Mouse (Mus musculus): ENCODE measurements around the gene Frmd4a. TPM values are rescaled to one million over a fixed set of nuclear protein-coding genes. Genes with fewer than 3 reads are reported as not detected.

Frmd4a gene
- polyA plus RNA-seq, 1 experiment from 2014 or later, result 17.7 TPM

DNA sequence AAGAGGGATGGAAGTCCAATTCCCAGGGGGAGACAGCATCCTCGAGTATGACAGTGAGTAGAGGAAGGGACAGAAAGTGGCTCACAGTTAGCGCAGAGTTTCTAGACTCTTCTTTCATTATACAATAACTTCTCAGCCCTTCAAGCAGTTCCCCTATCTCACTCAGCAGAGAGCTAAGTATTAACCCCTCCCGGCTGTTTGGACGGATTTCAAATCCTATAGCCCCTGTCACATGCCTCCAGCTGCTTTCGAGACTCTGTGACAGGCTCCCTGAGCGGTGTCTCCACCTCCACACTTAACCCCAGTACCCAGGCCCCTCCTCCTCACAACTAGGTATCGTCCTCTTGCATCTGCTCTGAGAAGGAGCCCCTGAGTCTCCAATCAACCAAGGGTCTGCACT, 421.2 kb downstream of the Frmd4a start:
- Histone ChIP-seq H3K9me3 (ENCODE audit: control insufficient read depth, low read length) (no peaks in the 10 kb centered on the region), H3K9ac (ENCODE audit: low read length) (no peak overlapping the region), H3K4me2 (ENCODE audit: low read length) (no peak overlapping the region), H3K4me3 (ENCODE audit: control insufficient read depth in 1 of 2, insufficient read depth in 1 of 2, low read depth in 1 of 2, low read length in 2 of 2) (no peak overlapping the region), H3K27me3 (ENCODE audit: control insufficient read depth, insufficient read depth, low read length) (no peaks in the 10 kb centered on the region), H3K4me1 (ENCODE audit: control insufficient read depth in 2 of 2, insufficient read depth in 2 of 2, low read length in 2 of 2) (peaks cover 6 to 18% of the 10 kb centered on the region in 2 experiments), H3K27ac (replicated peaks in 1 of 2; ENCODE audit: control insufficient read depth in 1 of 2, insufficient read depth in 1 of 2, low read depth in 2 of 2, low read length in 2 of 2) (no peak overlapping the region), H3K36me3 (ENCODE audit: control insufficient read depth, insufficient read depth, low read length) (no peaks in the 10 kb centered on the region; the same call in 1 of the 2 replicates)
- ATAC-seq (ENCODE audit: insufficient number of reproducible peaks, insufficient read depth, low FRiP score, low read depth), result no peak
- 45% methylated on average over 7 of the region's 7 CpGs for WGBS

DNA sequence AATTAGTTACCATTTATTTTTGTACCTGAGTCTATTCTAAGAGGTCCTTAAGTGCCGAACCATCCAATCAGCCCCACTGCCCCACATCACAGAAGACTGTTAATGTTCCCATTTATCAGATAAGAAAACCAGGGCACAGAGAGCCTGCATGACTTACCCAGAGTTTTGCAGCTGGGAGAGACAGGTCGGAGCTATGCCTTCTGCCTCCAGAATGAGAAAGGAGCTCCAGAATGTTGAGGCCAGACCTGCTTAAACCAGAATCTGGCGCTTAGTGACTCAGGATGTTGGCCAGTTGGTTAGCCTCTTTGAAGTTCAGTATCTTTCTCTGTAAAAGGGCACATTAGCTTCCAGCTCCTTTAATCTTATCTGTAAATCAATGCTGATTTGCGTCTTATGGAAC, 422.4 kb downstream of the Frmd4a start:
- 75% methylated on average over 4 of the region's 4 CpGs for WGBS
- no peak for ATAC-seq (ENCODE audit: insufficient number of reproducible peaks, insufficient read depth, low FRiP score, low read depth)
- Histone ChIP-seq H3K9me3 (ENCODE audit: control insufficient read depth, low read length) (no peaks in the 10 kb centered on the region), H3K36me3 (ENCODE audit: control insufficient read depth, insufficient read depth, low read length) (no peaks in the 10 kb centered on the region; the same call in 1 of the 2 replicates), H3K4me1 (ENCODE audit: control insufficient read depth in 2 of 2, insufficient read depth in 2 of 2, low read length in 2 of 2) (peaks cover 5 to 13% of the 10 kb centered on the region in 2 experiments), H3K27me3 (ENCODE audit: control insufficient read depth, insufficient read depth, low read length) (no peaks in the 10 kb centered on the region), H3K4me3 (ENCODE audit: control insufficient read depth in 1 of 2, insufficient read depth in 1 of 2, low read depth in 1 of 2, low read length in 2 of 2) (no peak overlapping the region), H3K9ac (ENCODE audit: low read length) (no peak overlapping the region), H3K27ac (replicated peaks in 1 of 2; ENCODE audit: control insufficient read depth in 1 of 2, insufficient read depth in 1 of 2, low read depth in 2 of 2, low read length in 2 of 2) (no peak overlapping the region), H3K4me2 (ENCODE audit: low read length) (no peak overlapping the region)

DNA sequence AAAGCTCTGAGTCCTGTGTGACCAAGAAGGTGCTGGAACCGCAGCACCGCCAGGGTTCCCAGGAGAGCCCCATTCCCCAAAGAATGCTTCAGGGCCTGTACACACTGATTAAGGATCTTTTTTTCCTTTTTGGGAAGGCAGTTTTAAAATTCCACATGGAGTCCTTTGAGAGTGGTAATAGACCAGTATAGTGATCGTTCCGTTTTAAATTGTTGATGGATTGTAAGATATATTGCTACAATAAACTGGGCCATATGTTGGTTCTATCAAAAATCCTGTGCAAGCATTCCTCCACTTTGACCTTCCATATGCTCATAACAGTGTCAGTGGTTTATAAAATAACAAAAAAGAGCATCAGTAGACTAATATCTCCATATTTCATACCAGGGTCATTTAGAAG, 424.3 kb downstream of the Frmd4a start:
- Histone ChIP-seq H3K9me3 (ENCODE audit: control insufficient read depth, low read length) (no peaks in the 10 kb centered on the region), H3K4me2 (ENCODE audit: low read length) (no peak overlapping the region), H3K4me1 (ENCODE audit: control insufficient read depth in 2 of 2, insufficient read depth in 2 of 2, low read length in 2 of 2) (peaks cover 12 to 28% of the 10 kb centered on the region in 2 experiments), H3K27me3 (ENCODE audit: control insufficient read depth, insufficient read depth, low read length) (no peaks in the 10 kb centered on the region), H3K36me3 (ENCODE audit: control insufficient read depth, insufficient read depth, low read length) (no peaks in the 10 kb centered on the region), H3K9ac (ENCODE audit: low read length) (no peak overlapping the region), H3K27ac (replicated peaks in 1 of 2; ENCODE audit: control insufficient read depth in 1 of 2, insufficient read depth in 1 of 2, low read depth in 2 of 2, low read length in 2 of 2) (no peak overlapping the region), H3K4me3 (ENCODE audit: control insufficient read depth in 1 of 2, insufficient read depth in 1 of 2, low read depth in 1 of 2, low read length in 2 of 2) (no peak overlapping the region)
- no peak for ATAC-seq (ENCODE audit: insufficient number of reproducible peaks, insufficient read depth, low FRiP score, low read depth)
- 94% methylated on average over 4 of the region's 4 CpGs for WGBS

DNA sequence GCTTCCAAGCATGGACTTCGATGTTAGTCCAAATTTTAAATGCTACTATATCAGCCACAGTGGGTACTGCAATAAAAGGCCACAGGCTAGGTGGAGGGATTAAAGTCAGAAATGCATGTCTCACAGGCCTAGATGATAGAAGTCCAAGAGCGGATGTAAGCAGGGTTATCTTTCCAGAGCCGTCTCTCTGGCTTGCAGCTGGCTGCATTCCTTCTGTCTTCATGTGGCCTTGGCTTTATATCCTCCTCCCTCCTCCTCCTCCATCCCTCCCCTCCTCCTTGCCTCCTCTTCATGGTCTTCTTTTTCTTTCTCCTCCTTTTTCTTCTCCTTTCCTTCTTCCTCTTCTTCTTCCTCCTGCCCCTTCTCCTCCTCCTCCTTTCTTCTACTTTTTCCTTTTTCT, 427.2 kb downstream of the Frmd4a start:
- Histone ChIP-seq H3K9me3 (ENCODE audit: control insufficient read depth, low read length) (no peaks in the 10 kb centered on the region), H3K4me1 (ENCODE audit: control insufficient read depth in 2 of 2, insufficient read depth in 2 of 2, low read length in 2 of 2) (peaks cover 21 to 54% of the 10 kb centered on the region in 2 experiments), H3K36me3 (ENCODE audit: control insufficient read depth, insufficient read depth, low read length) (no peaks in the 10 kb centered on the region), H3K27ac (replicated peaks in 1 of 2; ENCODE audit: control insufficient read depth in 1 of 2, insufficient read depth in 1 of 2, low read depth in 2 of 2, low read length in 2 of 2) (no peak overlapping the region), H3K4me3 (ENCODE audit: control insufficient read depth in 1 of 2, insufficient read depth in 1 of 2, low read depth in 1 of 2, low read length in 2 of 2) (no peak overlapping the region), H3K27me3 (ENCODE audit: control insufficient read depth, insufficient read depth, low read length) (no peaks in the 10 kb centered on the region), H3K4me2 (ENCODE audit: low read length) (no peak overlapping the region), H3K9ac (ENCODE audit: low read length) (no peak overlapping the region)
- no peak for ATAC-seq (ENCODE audit: insufficient number of reproducible peaks, insufficient read depth, low FRiP score, low read depth)
- 70% methylated on average over 3 of the region's 3 CpGs for WGBS

DNA sequence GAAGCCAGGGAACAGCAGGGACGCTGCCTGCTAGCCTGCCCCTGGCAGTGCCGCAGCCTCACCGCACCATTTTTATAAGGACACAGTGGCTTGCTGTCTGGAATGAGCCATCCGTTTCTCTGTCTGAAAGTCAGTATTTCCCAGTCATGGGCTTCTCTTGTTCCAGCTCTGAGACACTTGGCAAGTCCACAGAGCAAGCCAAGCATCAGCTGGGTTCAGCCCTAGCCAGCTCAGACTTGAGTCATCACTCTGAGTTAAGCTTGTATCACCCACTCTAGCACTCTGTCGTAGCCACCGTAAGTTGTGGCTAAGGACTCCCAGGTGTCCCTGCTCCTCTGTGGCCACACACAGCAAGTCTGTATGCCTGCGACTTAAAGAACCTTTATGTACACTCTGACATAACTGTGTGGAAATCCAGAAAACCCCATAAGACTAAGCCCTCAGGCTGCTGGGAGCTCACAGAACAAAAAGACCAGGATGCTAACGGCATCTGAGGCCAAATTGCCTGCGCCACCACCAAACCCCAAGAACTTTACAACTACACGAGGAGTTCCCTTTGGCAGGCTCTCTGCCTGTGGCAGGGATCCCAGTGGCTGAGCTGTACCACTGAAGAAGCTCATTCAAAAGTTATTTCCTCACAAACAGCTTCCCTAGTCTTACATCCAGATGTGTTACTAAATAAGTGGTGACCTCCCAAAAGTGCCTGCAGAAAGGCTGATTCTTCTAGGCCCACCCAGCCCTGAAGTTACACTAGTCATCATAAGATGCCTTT, 428.3 kb downstream of the Frmd4a start:
- ATAC-seq (ENCODE audit: insufficient number of reproducible peaks, insufficient read depth, low FRiP score, low read depth), result no peak
- Histone ChIP-seq H3K4me1 (ENCODE audit: control insufficient read depth in 2 of 2, insufficient read depth in 2 of 2, low read length in 2 of 2) (peaks cover 27 to 52% of the 10 kb centered on the region in 2 experiments), H3K4me2 (ENCODE audit: low read length) (0 out of 2 replicates have a peak overlapping the region, but pooled peaks have one; percentile 11)

DNA sequence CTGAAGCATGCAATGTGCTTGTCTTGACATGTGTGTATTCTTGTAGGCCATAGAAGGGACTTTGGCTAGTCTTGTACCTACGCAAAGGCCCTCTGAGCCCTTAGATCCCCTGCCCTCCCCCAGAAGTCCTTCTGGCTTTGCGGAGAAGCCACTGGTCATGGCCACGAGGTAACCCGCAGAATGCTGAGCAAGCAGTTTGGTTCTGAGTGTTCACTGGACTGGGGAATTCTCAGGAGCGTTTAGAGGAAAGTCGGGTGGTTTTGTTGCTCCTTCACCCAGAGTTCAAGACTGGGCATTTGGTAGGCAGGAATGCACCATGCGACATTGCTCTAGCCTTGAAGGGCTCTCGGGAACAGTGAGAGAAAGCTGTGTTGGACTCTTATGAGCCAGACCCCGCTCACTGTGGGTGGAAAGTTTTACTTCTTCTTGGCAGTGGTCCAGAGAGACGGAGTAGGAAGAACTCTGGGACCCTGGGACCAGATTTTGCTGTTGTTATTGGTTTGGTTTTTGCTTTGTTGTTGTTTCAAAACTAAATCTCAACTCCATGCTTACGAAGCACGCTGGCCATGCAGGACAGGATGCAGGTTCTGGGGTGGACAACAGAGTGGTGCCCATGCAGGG, 432.5 kb downstream of the Frmd4a start:
- H3K27me3 ChIP-seq (ENCODE audit: control insufficient read depth, insufficient read depth, low read length), result no peaks in the 10 kb centered on the region
- H3K36me3 ChIP-seq (ENCODE audit: control insufficient read depth, insufficient read depth, low read length), result no peaks in the 10 kb centered on the region
- peaks cover 37 to 60% of the 10 kb centered on the region in 2 experiments for H3K4me1 ChIP-seq (ENCODE audit: control insufficient read depth in 2 of 2, insufficient read depth in 2 of 2, low read length in 2 of 2)
- no peak overlapping the region for H3K27ac ChIP-seq (replicated peaks in 1 of 2; ENCODE audit: control insufficient read depth in 1 of 2, insufficient read depth in 1 of 2, low read depth in 2 of 2, low read length in 2 of 2)
- no peaks in the 10 kb centered on the region for H3K9me3 ChIP-seq (ENCODE audit: control insufficient read depth, low read length)
- WGBS, result 63% methylated on average over 12 of the region's 12 CpGs
- no peak for ATAC-seq (ENCODE audit: insufficient number of reproducible peaks, insufficient read depth, low FRiP score, low read depth)
- H3K4me3 ChIP-seq (ENCODE audit: control insufficient read depth in 1 of 2, insufficient read depth in 1 of 2, low read depth in 1 of 2, low read length in 2 of 2), result no peak overlapping the region
- no peak overlapping the region for H3K4me2 ChIP-seq (ENCODE audit: low read length)
- H3K9ac ChIP-seq (ENCODE audit: low read length), result no peak overlapping the region

More for the DNA sequence above, 428.3 kb downstream of the Frmd4a start:
- Histone ChIP-seq H3K27ac (replicated peaks in 1 of 2; ENCODE audit: control insufficient read depth in 1 of 2, insufficient read depth in 1 of 2, low read depth in 2 of 2, low read length in 2 of 2) (peak overlapping the region; percentile 52 to 65), H3K36me3 (ENCODE audit: control insufficient read depth, insufficient read depth, low read length) (no peaks in the 10 kb centered on the region), H3K9me3 (ENCODE audit: control insufficient read depth, low read length) (no peaks in the 10 kb centered on the region), H3K4me3 (ENCODE audit: control insufficient read depth in 1 of 2, insufficient read depth in 1 of 2, low read depth in 1 of 2, low read length in 2 of 2) (no peak overlapping the region), H3K27me3 (ENCODE audit: control insufficient read depth, insufficient read depth, low read length) (no peaks in the 10 kb centered on the region), H3K9ac (ENCODE audit: low read length) (no peak overlapping the region; the same call in 1 of the 2 replicates)
- 64% methylated on average over 10 of the region's 10 CpGs for WGBS

DNA sequence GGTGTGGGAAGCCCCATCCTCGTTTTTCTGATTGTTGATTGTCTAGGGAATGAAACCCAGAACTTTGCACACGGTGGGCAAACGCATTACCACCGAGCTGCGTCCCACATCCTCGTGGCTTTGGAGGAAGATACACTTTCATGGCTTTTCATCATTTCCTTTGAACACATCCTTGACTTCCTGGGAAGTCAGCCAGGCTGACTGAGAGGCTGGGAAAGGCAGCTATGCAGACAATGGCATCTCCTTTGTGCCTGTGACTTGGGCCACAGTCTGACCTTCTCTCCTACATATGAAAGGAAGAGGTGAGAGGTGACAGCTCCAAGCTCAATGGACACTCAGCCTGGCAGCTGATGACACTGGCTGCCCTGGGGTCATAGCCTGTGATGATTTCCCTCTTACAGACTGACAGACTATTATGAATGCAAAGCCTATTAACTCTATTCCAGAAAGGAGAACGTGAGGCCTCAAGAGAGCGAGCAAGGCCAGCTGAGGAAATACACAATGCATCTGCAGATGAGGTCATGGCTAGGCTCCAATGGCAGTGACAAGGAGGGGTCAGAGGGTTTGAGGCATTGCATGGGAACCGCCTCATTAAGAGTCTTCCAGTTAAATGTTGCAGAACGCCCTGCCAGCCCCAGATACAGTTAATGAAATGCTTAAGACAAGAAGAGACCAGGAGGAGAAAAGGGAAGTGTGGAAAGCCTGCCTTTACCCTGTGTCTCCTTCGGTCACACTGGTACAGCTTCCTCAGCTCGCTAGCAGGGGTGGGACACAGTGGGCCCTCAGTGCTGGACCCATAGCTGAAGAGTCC, 435.3 kb downstream of the Frmd4a start:
- no peaks in the 10 kb centered on the region for H3K9me3 ChIP-seq (ENCODE audit: control insufficient read depth, low read length)
- H3K9ac ChIP-seq (ENCODE audit: low read length), result no peak overlapping the region
- H3K4me3 ChIP-seq (ENCODE audit: control insufficient read depth in 1 of 2, insufficient read depth in 1 of 2, low read depth in 1 of 2, low read length in 2 of 2), result no peak overlapping the region
- H3K27ac ChIP-seq (replicated peaks in 1 of 2; ENCODE audit: control insufficient read depth in 1 of 2, insufficient read depth in 1 of 2, low read depth in 2 of 2, low read length in 2 of 2), result peak overlapping the region; percentile 18 to 45; a peak in 2 of 4 replicates
- no peaks in the 10 kb centered on the region for H3K27me3 ChIP-seq (ENCODE audit: control insufficient read depth, insufficient read depth, low read length)
- no peak overlapping the region for H3K4me2 ChIP-seq (ENCODE audit: low read length)
- no peak for ATAC-seq (ENCODE audit: insufficient number of reproducible peaks, insufficient read depth, low FRiP score, low read depth)
- no peaks in the 10 kb centered on the region for H3K36me3 ChIP-seq (ENCODE audit: control insufficient read depth, insufficient read depth, low read length)
- H3K4me1 ChIP-seq (ENCODE audit: control insufficient read depth in 2 of 2, insufficient read depth in 2 of 2, low read length in 2 of 2), result peaks cover 32 to 44% of the 10 kb centered on the region in 2 experiments
- 58% methylated on average over 12 of the region's 12 CpGs for WGBS
